Mouse (Mus musculus) forebrain, embryonic 12.5 days (tissue): Measurements from ENCODE around the gene Alyref2. TPM values are rescaled to one million over a fixed set of nuclear protein-coding genes. Genes with fewer than 3 reads are reported as not detected.

ENCODE experiments used
- ATAC-seq: fragments of 200-750 bp; cut with Nextera tagmentation; 2 replicates; pipeline ENCODE4 v1.8.0; 2017; ENCODE audit warnings: moderate TSS enrichment; ENCODE audit not compliant: low FRiP score
- H3K27ac ChIP-seq: fragments of 300-500 bp; sonication (generic); 2 replicates; pipeline ENCODE4 v1.5.1; 2016; ENCODE audit warnings: mild to moderate bottlenecking
- H3K27me3 ChIP-seq: fragments of 300-500 bp; sonication (generic); 2 replicates; pipeline ENCODE4 v1.6.1; 2016; ENCODE audit warnings: mild to moderate bottlenecking
- H3K36me3 ChIP-seq: fragments of 300-500 bp; sonication (generic); replicated peaks from 2 replicates; pipeline ENCODE4 v1.6.1; 2016; ENCODE audit warnings: mild to moderate bottlenecking
- H3K4me1 ChIP-seq: fragments of 300-500 bp; sonication (generic); 2 replicates; pipeline ENCODE4 v1.6.1; 2016
- H3K4me2 ChIP-seq: fragments of 300-500 bp; sonication (generic); 2 replicates; pipeline ENCODE4 v1.6.1; 2016; ENCODE audit warnings: mild to moderate bottlenecking, moderate library complexity
- H3K4me3 ChIP-seq: fragments of 300-500 bp; sonication (generic); replicated peaks from 2 replicates; pipeline ENCODE4 v1.5.1; 2016; ENCODE audit warnings: mild to moderate bottlenecking
- H3K9ac ChIP-seq: fragments of 300-500 bp; sonication (generic); 2 replicates; pipeline ENCODE4 v1.6.1; 2016; ENCODE audit warnings: mild to moderate bottlenecking
- H3K9me3 ChIP-seq: fragments of 300-500 bp; sonication (generic); 2 replicates; pipeline ENCODE4 v1.6.1; 2016
- WGBS: fragments of 180-500 bp; shearing (Covaris S2); methylation state at CpG from one replicate; pipeline ENCODE4 v1.1.7; 2016; 5-methylcytosine and 5-hydroxymethylcytosine counted together
- polyA plus RNA-seq: library from polyadenylated mRNA; unstranded; fragments of >200 nt; fragmentation: Nextera tagmentation; extraction: Ambion mirVana; gene quantifications from 2 replicates; pipeline ENCODE4 v1.2.1, GENCODE M21; 2016

Alyref2 gene
- polyA plus RNA-seq, 1 experiment from 2014 or later: 17.1 TPM

DNA sequence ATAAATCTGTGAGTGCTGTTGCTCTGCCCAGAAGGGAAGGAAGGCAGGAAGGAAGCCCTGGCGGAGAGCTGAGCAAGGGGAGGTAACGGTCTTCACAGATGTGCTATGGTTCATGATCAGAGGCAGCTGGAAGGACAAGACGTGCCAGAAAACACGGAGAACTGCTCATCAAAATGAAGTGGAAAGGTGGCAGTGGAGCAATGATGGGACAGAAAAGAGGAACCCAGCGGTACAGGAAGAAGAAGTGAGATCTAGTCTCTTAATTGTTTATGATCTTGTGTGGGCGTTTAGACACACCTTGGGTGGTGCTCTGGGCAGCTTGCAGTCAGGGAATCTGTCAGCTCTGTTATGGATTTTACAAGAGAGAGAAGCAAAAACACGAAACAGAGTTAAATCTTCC, 48.0 kb downstream of the Alyref2 start:
- no peak overlapping the region for H3K9ac ChIP-seq
- 88% methylated on average over 7 of the region's 7 CpGs for WGBS
- H3K27ac ChIP-seq: no peak overlapping the region
- H3K4me2 ChIP-seq: no peak overlapping the region
- no peaks in the 10 kb centered on the region for H3K36me3 ChIP-seq
- ATAC-seq: no peak
- no peak overlapping the region for H3K4me3 ChIP-seq
- H3K4me1 ChIP-seq: no peaks in the 10 kb centered on the region
- H3K27me3 ChIP-seq: no peaks in the 10 kb centered on the region
- H3K9me3 ChIP-seq: no peaks in the 10 kb centered on the region

DNA sequence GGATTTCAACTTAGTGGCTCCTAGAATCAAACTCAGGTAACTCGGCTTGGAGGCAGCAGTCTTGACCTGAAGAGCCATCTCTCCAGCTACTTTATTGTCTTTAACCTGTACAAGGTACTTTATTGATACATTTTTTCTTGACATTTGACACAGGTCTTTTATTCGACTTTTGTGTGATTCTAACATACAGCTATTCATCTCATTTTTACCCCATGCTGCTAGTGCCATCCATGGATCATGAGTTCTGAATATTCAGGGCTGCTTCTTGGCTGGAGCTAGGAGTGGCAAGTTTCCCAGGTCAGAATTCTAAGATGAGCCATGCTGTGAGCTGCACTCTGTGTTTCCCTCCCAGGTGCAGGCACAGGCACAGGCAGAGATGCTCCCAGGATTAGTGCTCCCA, 49.0 kb downstream of the Alyref2 start:
- 79% methylated on average over 2 of the region's 2 CpGs for WGBS
- no peaks in the 10 kb centered on the region for H3K9me3 ChIP-seq
- H3K4me2 ChIP-seq: no peak overlapping the region
- ATAC-seq: no peak
- no peak overlapping the region for H3K27ac ChIP-seq
- H3K27me3 ChIP-seq: no peaks in the 10 kb centered on the region
- no peak overlapping the region for H3K4me3 ChIP-seq
- no peaks in the 10 kb centered on the region for H3K36me3 ChIP-seq
- H3K4me1 ChIP-seq: no peaks in the 10 kb centered on the region
- no peak overlapping the region for H3K9ac ChIP-seq

DNA sequence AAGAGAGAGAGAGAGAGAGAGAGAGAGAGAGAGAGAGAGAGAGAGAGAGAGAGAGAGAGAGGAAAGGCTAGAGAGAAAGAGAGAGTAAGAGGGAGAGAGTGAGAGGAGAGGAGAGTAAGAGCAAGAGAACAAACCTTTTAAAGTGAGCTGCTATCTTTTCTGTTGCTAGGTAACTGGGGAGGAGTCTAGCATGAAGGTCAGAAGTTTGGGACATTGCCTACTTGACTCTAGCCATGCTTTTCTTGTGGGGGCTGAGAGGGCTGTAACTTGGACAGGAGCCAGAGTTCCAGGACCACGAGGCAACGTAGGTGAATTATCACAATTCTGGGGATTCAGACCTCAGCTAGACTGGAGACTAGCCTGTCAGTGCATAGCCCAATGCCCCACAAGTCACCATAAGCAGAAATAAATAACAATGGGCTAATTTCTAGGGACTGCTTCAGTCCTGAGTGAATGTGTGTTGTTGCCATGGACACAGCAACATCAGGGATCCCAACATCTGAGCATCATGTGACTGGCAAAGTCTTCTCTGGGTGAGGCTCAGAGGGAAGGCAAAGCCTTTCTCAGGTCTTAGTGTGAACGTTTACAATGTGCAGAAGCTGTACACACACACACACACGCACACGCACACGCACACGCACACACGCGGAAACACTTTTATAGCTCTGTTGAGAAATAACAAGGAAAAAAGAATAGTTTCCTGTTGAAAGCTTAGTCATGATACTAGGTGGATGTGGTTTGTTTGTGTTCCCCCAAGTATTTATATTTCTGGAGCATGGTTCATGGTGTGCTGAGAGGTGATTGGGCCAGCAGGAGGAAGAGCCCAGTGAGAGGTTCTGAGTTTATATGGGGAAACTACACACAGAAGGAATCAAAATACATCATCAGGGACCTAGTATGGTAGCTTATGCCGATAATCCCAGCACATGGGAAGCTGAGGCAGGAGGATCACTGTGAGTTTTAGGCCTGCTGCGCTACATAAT, 50.4 kb downstream of the Alyref2 start:
- H3K27ac ChIP-seq: no peak overlapping the region
- no peak for ATAC-seq
- no peak overlapping the region for H3K4me3 ChIP-seq

More for the DNA sequence above, 50.4 kb downstream of the Alyref2 start:
- no peaks in the 10 kb centered on the region for H3K27me3 ChIP-seq
- H3K36me3 ChIP-seq: no peaks in the 10 kb centered on the region
- no peak overlapping the region for H3K4me2 ChIP-seq
- H3K9me3 ChIP-seq: no peaks in the 10 kb centered on the region
- no peaks in the 10 kb centered on the region for H3K4me1 ChIP-seq
- no peak overlapping the region for H3K9ac ChIP-seq
- WGBS: 91% methylated on average over 11 of the region's 11 CpGs

Other genes starting within 250 kb of the Alyref2 start
- 78.1 and 78.6 TPM in 2 replicates for gene B4galt3, start 233.2 kb upstream of the Alyref2 start, polyA plus RNA-seq
- gene Ppox, start 222.3 kb upstream of the Alyref2 start, polyA plus RNA-seq: 58.7 and 68.0 TPM in 2 replicates
- 119 and 125 TPM in 2 replicates for gene Usp21, start 215.5 kb upstream of the Alyref2 start, polyA plus RNA-seq
- 94.8 and 98.4 TPM in 2 replicates for gene Ufc1, start 208.5 kb upstream of the Alyref2 start, polyA plus RNA-seq
- 48.5 and 51.0 TPM in 2 replicates for gene Dedd, start 174.3 kb upstream of the Alyref2 start, polyA plus RNA-seq
- gene Nit1, start 157.8 kb upstream of the Alyref2 start, polyA plus RNA-seq: 46.4 and 48.7 TPM in 2 replicates
- gene Pfdn2, start 157.8 kb upstream of the Alyref2 start, polyA plus RNA-seq: 167 and 178 TPM in 2 replicates
- gene Klhdc9, start 142.7 kb upstream of the Alyref2 start, polyA plus RNA-seq: 2.5 and 2.6 TPM in 2 replicates
- 1.0 and 1.1 TPM in 2 replicates for gene Nectin4, start 133.4 kb upstream of the Alyref2 start, polyA plus RNA-seq
- 0.69 and 0.75 TPM in 2 replicates for gene Arhgap30, start 114.5 kb upstream of the Alyref2 start, polyA plus RNA-seq
- 175 and 190 TPM in 2 replicates for gene Usf1, start 92.2 kb upstream of the Alyref2 start, polyA plus RNA-seq
- gene Tstd1, start 84.6 kb upstream of the Alyref2 start, polyA plus RNA-seq: 9.0 and 11.0 TPM in 2 replicates
- 11.1 and 11.4 TPM in 2 replicates for gene F11r, start 65.9 kb upstream of the Alyref2 start, polyA plus RNA-seq
- gene Itln1, start 31.8 kb downstream of the Alyref2 start, polyA plus RNA-seq: not detected in 2 replicates
- gene Cd244a, start 55.7 kb downstream of the Alyref2 start, polyA plus RNA-seq: not detected in 2 replicates
- not detected in 2 replicates for gene Ly9, start 103.9 kb downstream of the Alyref2 start, polyA plus RNA-seq
- not detected in 2 replicates for gene Slamf7, start 149.6 kb downstream of the Alyref2 start, polyA plus RNA-seq
- gene Cd48, start 178.5 kb downstream of the Alyref2 start, polyA plus RNA-seq: 0.62 and 0.79 TPM in 2 replicates